In genomic region chr5:125066479-125067471, GRCm38 (mm10) we compare ENCODE assay signal across 9 mouse cellular contexts.
DNase-seq lines count a peak whose midpoint lies in the region; ATAC-seq and TF ChIP-seq lines count a peak whose summit lies in the region.
"Had no signal": no experiment of that assay in that cellular context is flagged by ENCODE, and none has a peak within 500 bp of the region (broad histone marks: within the 10 kb centered on the region; RNA-seq: fewer than 3 reads in every experiment).

No protein-coding gene starts in this region.

- no peak overlapping the region for H3K4me3 ChIP-seq in cortical plate, adult 2 months (ENCODE audit: insufficient read depth, low read length)
- H3K4me3 ChIP-seq: limb, embryonic 13.5 days had no signal

- peak; percentile 94 for TF ChIP-seq CTCF in cortical plate, adult 2 months (IDR thresholded peaks at IDR 0.05; ENCODE audit: extremely low read depth, insufficient read depth, low read length)

- TF ChIP-seq POLR2A in cortical plate, adult 2 months (IDR thresholded peaks at IDR 0.05; ENCODE audit: extremely low read depth, insufficient read depth, low read length) = no peak

- peaks cover 2% of the 10 kb centered on the region for H3K4me1 ChIP-seq in cortical plate, adult 2 months (ENCODE audit: control insufficient read depth, insufficient read depth, low read length)

- intact Hi-C loops in heart, postnatal 10 days (cut with DNase I) = no loop called here

- no peak for ATAC-seq in cerebellum, adult (ENCODE audit: insufficient number of reproducible peaks, low FRiP score, low TSS enrichment)
- ATAC-seq in megakaryocyte-erythroid progenitor cell, adult 5-6 weeks (replicated peaks; ENCODE audit: low FRiP score, low TSS enrichment, poor library complexity, severe bottlenecking) = peak; percentile 50

- peak; percentile 71 for DNase-seq in cerebellum, adult 11 months
- peak; percentile 80 for DNase-seq in ZHBTc4 (ENCODE audit: low read depth, low spot score)
- peak; percentile 85 to 93 for DNase-seq in heart, postnatal 10 days
- DNase-seq in left cerebral cortex, adult 11 months (ENCODE audit: low spot score) = peak; percentile 69
- peak; percentile 80 to 89 for DNase-seq in spleen, postnatal 10 days (ENCODE audit: low spot score in 2 of 2)

- H3K27ac ChIP-seq in cortical plate, adult 2 months (ENCODE audit: insufficient read depth, low read length) = no peak overlapping the region
